Mouse (Mus musculus) G1E (cell line): ENCODE measurements at regions not wholly inside any gene's neighbourhood (a gene's known extent, or its start where the extent isn't known, plus 50 kb on each side); places are given as distances from the start of the nearest gene placed in this dataset.

ENCODE experiments used
- ATAC-seq: 2 replicates; pipeline ENCODE4 v1.8.0; 2016; ENCODE audit warnings: mild to moderate bottlenecking; ENCODE audit not compliant: insufficient number of reproducible peaks, poor library complexity, low FRiP score, severe bottlenecking; ENCODE audit errors: extremely low read depth
- DNase-seq: peaks from one replicate; pipeline ENCODE4 v3.0.0; 2012; ENCODE audit warnings: low spot score
- H3K27me3 ChIP-seq: 2 replicates; pipeline ENCODE4 v1.6.1; 2012; ENCODE audit warnings: mild to moderate bottlenecking, low read length, inconsistent platforms; ENCODE audit not compliant: insufficient read depth
- H3K36me3 ChIP-seq: replicated peaks from 2 replicates; pipeline ENCODE3; 2012; ENCODE audit warnings: mild to moderate bottlenecking, inconsistent platforms
- H3K4me1 ChIP-seq: 2 replicates; pipeline ENCODE4 v1.6.1; 2012; ENCODE audit warnings: low read depth, low read length, inconsistent platforms, mixed read lengths; ENCODE audit not compliant: insufficient read depth
- H3K4me3 ChIP-seq: 2 replicates; pipeline ENCODE4 v1.5.1; 2012; ENCODE audit warnings: low read depth, mild to moderate bottlenecking, inconsistent platforms, low read length, moderate library complexity, mixed read lengths
- H3K9me3 ChIP-seq: replicated peaks from 2 replicates; pipeline ENCODE4 v1.6.1; 2012; ENCODE audit warnings: inconsistent platforms
- CTCF ChIP-seq: IDR thresholded peaks from 2 replicates; pipeline ENCODE4 v1.5.1; 2012; ENCODE audit warnings: low read depth, low read length, inconsistent platforms, mixed read lengths
- GATA1 ChIP-seq: IDR thresholded peaks from 2 replicates; pipeline ENCODE4 v1.6.1; 2012; ENCODE audit warnings: borderline replicate concordance, low read length, inconsistent platforms, mixed read lengths
- GATA2 ChIP-seq: IDR thresholded peaks from 2 replicates; pipeline ENCODE4 v1.6.1; 2012; ENCODE audit warnings: low read depth, low read length, inconsistent platforms, borderline replicate concordance
- POLR2AphosphoS5 ChIP-seq: IDR thresholded peaks from 2 replicates; pipeline ENCODE4 v1.6.1; 2012; ENCODE audit warnings: low read depth, low read length, inconsistent platforms; ENCODE audit not compliant: insufficient replicate concordance
- TAL1 ChIP-seq: conservative IDR thresholded peaks from 2 replicates; pipeline ENCODE4 v1.6.1; 2012; ENCODE audit warnings: low read depth, low read length, inconsistent platforms, mixed read lengths

DNA sequence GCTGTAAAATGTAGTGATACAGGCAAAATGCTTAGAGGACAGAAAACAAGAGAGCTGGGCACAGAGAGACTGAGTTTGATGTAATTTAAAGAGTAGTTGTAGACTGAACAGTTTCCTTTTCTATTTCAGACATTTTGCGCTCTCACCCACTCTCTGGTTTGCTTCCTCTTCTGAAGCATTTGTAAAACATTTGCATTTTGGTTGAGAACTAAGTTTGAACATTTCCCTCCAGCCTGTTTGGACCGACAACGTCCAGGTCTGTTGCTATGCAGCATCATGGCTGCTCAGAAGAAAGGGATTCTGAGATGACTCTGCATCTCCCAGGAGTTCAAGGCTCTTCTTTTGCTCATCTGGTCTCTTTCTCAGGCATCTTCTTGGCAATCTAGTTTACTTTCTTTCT lies 78.2 kb downstream of the Rasd2 start:
- Histone ChIP-seq H3K36me3 (no peaks in the 10 kb centered on the region), H3K4me3 (no peak overlapping the region), H3K4me1 (no peaks in the 10 kb centered on the region), H3K27me3 (0 out of 2 replicates have a peak, but pooled peaks cover 3% of the 10 kb centered on the region), H3K9me3 (no peaks in the 10 kb centered on the region)
- no peak for DNase-seq
- no peak for TF ChIP-seq POLR2AphosphoS5
- no peak for TF ChIP-seq CTCF
- no peak for TF ChIP-seq GATA1
- no peak for TF ChIP-seq GATA2
- TF ChIP-seq TAL1 = no peak
- no peak for ATAC-seq

GRCm38 (mm10) chr8:75289933-75290332 lies 76.2 kb downstream of the Rasd2 start:
- H3K4me3 ChIP-seq = no peak overlapping the region
- ATAC-seq (no peak), DNase-seq (no peak)
- H3K4me1 ChIP-seq = no peaks in the 10 kb centered on the region
- no peaks in the 10 kb centered on the region for H3K9me3 ChIP-seq
- TF ChIP-seq POLR2AphosphoS5 (no peak), CTCF (no peak), GATA1 (no peak), GATA2 (no peak), TAL1 (no peak)
- H3K27me3 ChIP-seq = 0 out of 2 replicates have a peak, but pooled peaks cover 3% of the 10 kb centered on the region
- no peaks in the 10 kb centered on the region for H3K36me3 ChIP-seq
